10 mouse cellular contexts compared by ENCODE assay signal in the genomic region with DNA sequence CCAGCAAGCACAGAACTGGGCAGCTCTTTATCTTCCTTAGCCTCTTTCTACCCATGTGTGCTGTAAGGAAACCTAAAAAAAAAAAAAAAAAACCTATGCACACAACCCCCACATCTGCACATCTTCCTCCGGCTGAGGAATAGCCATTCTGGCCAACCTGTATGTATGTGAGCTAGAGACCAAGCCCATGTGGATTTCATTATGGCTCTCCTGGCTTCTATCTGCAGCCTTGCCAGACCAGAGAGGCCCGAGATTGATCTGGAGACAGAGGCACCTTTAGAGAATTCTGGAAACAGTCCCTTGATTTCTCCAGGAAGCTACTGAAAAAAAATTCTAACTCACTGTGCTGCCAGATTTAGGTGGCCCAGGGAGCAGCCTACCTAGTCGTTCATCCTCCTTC.
"Had no signal": no experiment of that assay in that cellular context is flagged by ENCODE, and none has a peak within 500 bp of the region (broad histone marks: within the 10 kb centered on the region; RNA-seq: fewer than 3 reads in every experiment).

No protein-coding gene starts in this region.

- H3K4me2 ChIP-seq: liver, embryonic 11.5 days; liver, embryonic 15.5 days; midbrain, embryonic 13.5 days had no signal

- H3K4me3 ChIP-seq: layer of hippocampus, adult 2 months; liver, embryonic 15.5 days; midbrain, embryonic 13.5 days had no signal

- ATAC-seq: lung, postnatal 0 days; midbrain, embryonic 13.5 days had no signal

- H3K9ac ChIP-seq: liver, embryonic 15.5 days; midbrain, embryonic 13.5 days had no signal

- H3K9me3 ChIP-seq: liver, embryonic 15.5 days; midbrain, embryonic 13.5 days had no signal

- H3K27me3 ChIP-seq: liver, embryonic 15.5 days; midbrain, embryonic 13.5 days had no signal

- H3K27ac ChIP-seq: layer of hippocampus, adult 2 months; liver, embryonic 15.5 days; midbrain, embryonic 13.5 days had no signal

- H3K36me3 ChIP-seq: liver, embryonic 15.5 days; midbrain, embryonic 13.5 days had no signal

- DNase-seq: lung, adult 2 months; lung, postnatal 36 days; right cerebral cortex, adult 18-20 months; right cerebral cortex, postnatal 25 days; thymus, postnatal 36 days had no signal

- H3K4me1 ChIP-seq: liver, embryonic 15.5 days had no signal
